Mouse (Mus musculus): ENCODE measurements at regions not wholly inside any gene's neighbourhood (a gene's known extent, or its start where the extent isn't known, plus 50 kb on each side); places are given as distances from the start of the nearest gene placed in this dataset.

DNA sequence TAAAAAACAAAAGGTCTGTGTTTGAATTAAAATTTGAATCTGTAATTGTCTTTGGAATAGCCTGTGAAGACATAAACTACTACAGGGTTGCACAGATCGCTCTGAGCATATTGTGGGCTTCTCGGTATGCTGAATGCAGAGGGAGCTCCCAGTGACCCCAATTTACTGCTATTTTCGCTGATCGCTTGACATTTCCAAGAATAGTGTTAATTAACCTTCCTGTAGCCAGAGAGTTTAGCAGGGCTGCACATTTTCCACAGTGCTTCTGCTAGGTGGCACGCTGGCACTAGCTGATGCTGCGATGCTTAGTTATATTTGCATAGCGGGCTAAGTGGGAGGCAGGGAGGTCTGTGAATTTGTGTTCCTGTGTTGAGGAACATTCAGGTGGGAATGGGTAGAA lies 164.8 kb upstream of the Stac start:
- TF ChIP-seq CTCF (IDR thresholded peaks at IDR 0.05 in 2 of 3, conservative IDR thresholded peaks at IDR 0.05 in 1 of 3; ENCODE audit: control insufficient read depth in 1 of 3, insufficient read depth in 1 of 3, low read depth in 2 of 3, low read length in 3 of 3, poor library complexity in 1 of 3, severe bottlenecking in 1 of 3) (no peak), USF1 (IDR thresholded peaks at IDR 0.05; ENCODE audit: low read depth, low read length) (no peak), GATA1 (IDR thresholded peaks at IDR 0.05; ENCODE audit: low read depth, low read length) (no peak), BHLHE40 (IDR thresholded peaks at IDR 0.05; ENCODE audit: borderline replicate concordance, low read depth, low read length) (no peak), MEF2A (IDR thresholded peaks at IDR 0.05; ENCODE audit: extremely low read depth, insufficient replicate concordance, low read depth, low read length, poor library complexity, severe bottlenecking) (no peak), MAX (IDR thresholded peaks at IDR 0.05; ENCODE audit: low read length) (no peak), ZNF384 (IDR thresholded peaks at IDR 0.05; ENCODE audit: low read depth, low read length) (no peak), NRF1 (IDR thresholded peaks at IDR 0.05; ENCODE audit: insufficient read depth, low read depth, low read length, poor library complexity, severe bottlenecking) (no peak), POLR2A (IDR thresholded peaks at IDR 0.05; ENCODE audit: control insufficient read depth in 1 of 2, insufficient read depth in 1 of 2, low read depth in 1 of 2, low read length in 2 of 2, poor library complexity in 1 of 2) (no peak), EP300 (IDR thresholded peaks at IDR 0.05; ENCODE audit: low read depth in 1 of 2, low read length in 2 of 2) (no peak), MYC (IDR thresholded peaks at IDR 0.05; ENCODE audit: low read depth, low read length) (no peak), USF2 (IDR thresholded peaks at IDR 0.05; ENCODE audit: borderline replicate concordance in 1 of 2, insufficient read depth in 1 of 2, low read depth in 1 of 2, low read length in 2 of 2) (no peak)

Data from MEL (cell line).